Mouse (Mus musculus) hindlimb bud, embryonic 11.5 days (tissue): Measurements from ENCODE around the gene Cpne2.

Experiments used
- DNase-seq: peaks from one replicate; pipeline ENCODE4 v3.0.0-alpha.2; 2012; ENCODE audit warnings: low read depth, low spot score; ENCODE audit errors: extremely low spot score

The Cpne2 gene

DNA sequence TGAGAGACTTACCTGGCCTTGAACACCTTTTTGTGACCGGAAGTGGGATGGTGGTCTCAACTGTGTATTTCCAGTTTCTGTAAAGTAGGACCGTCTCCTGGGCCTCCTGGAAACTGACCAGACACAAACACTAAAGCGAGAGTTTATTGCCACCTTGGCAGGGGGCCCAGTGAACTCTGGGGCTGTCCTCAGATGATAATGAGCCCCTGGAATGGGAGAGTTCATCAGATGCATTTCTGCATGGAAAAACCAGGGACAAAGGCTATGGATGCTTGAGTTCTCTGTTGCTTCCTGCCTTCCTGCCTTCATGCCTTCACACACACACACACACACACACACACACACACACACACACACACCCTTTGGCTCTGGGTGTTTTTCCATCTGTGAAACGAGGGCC, 1.8 kb downstream of the Cpne2 start:
- DNase-seq = no peak

DNA sequence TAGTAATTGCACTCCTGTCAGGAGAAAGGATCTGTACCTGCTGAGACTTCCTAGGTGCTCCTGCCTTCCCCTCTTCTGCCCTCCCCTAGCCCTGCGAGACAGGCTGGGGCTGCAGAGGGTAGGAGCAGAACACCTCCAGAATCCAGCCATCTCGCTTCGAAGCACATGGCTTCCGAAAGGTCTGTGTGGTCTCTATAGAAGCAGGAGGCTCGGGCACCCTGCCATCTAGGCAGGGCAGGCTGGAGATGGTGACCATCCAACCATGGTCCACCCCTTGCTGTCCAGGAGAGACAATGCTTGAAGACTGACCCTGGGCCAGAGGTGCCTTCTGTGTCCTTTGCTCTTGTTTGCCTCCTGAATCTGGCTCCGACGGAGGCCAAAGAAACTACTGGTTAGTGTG, 2.8 kb downstream of the Cpne2 start:
- DNase-seq = no peak

DNA sequence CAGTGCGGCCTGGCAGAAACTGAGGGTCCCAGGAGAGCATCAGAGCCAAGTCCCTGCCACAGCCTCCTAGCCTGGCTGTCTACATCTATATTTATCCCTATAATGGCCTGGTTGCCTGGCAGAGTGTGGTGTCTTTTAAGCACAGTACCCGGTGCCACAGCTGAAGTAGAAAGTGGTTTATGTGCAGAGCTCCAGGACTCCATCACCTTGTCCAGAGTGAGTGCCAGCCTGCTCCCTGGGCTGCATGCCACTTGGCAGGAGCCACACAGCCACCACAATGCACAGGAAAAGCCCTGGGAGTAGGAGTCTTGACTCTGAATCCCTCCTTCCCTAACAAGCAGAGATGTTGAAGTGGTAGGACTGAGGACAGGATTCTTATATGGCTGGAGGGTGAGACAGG, 4.7 kb downstream of the Cpne2 start:
- no peak for DNase-seq

DNA sequence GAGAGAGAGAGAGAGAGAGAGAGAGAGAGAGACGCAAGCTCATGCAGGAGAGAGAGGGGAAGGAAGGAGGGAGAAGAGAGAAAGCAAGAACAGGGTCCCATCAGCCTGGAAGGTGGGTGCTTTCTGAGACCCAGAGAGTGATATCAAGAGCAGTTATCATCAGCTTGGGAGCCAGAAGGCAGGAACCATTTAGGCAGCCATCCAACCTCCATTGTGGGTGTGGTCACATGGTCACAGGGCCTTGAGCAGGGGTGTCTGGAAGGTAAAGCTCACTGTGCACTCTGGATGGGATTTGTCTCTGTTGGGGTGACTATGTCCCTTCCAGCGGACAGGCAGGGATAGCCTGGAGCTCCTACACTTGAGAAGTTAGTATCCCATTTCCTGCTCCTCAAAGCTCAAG, 7.2 kb downstream of the Cpne2 start:
- DNase-seq = no peak

DNA sequence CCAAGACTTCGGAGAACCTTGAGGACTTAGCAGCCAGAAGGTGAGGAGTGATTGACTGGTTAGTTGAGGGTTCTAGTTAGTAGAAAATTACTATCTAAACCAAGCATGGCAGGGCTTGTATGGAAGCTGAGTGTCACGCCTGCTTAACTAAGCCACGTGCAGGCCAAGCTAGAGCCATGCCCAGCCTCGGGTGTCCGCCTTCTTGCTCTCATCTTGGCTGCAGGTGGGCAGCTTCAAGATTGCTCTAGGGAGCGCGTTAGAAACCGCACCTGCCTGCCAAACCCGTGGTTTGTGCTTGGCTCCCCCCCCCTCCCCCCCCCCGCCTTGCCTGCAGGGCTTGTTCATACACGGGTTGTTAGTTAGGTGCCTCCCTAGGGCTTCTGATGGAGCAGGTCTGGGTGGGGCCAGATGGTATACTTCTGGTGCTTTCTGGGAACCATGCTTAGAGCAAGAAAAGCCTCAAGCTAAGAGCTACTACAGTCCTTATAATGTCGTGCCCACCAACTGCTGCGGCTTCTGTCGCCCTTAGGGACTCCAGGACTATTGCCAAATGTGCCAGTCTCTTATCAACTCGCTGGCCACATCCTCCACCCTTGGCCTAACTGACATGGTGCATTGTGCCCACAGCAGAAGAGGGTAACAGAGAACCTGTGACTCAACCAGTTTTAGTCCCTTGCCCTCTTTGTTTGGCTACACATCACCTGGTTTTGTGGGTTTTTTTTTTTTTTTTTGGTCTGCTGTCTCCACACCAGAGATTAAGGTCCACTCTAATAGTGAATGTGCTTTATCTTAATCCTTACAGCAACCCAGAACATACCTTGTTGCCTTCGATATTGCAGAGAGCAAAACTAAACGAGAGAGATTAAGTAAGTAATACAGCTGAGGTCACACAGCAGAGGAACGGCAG, 8.4 kb downstream of the Cpne2 start:
- DNase-seq = no peak

DNA sequence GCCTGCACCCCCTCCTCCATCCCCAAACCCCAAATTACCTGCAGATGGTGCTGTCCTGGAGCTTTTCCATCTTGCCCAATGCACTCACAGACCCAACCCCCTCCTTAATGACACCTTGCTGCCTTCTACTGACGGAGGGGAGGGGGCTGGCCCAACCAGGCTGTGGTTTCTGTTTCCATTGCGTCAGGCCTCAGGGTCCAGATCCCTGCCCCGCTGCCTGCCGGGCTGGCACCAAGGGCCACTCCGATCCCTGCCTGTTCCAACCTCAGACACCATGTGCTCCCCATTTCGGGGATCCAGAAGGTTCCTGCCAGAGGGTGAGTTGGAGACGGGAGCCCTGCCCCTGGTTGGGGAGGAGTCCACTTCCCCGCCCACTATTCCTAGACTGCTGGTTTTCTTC, 11.2 kb downstream of the Cpne2 start:
- DNase-seq = no peak

DNA sequence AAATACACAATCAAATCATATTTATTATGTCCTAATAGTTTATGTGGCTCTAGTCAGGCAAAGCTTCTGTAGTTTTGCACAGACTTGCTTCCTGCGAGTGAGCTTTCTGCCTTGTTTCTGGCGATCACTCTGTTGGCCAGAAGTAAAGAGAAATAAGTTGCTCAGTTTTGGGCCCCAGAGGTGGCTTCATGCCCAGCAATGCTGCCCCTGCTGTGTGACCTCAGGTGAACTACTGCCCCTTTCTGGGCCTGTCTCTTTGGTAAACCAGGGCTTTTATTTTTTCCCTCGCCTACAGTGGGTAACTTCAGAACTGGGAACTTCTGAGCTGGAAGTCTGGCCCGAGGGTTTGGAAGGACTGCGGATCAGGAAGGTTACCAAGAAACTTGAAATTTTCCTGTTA, 16.3 kb downstream of the Cpne2 start:
- DNase-seq = no peak

DNA sequence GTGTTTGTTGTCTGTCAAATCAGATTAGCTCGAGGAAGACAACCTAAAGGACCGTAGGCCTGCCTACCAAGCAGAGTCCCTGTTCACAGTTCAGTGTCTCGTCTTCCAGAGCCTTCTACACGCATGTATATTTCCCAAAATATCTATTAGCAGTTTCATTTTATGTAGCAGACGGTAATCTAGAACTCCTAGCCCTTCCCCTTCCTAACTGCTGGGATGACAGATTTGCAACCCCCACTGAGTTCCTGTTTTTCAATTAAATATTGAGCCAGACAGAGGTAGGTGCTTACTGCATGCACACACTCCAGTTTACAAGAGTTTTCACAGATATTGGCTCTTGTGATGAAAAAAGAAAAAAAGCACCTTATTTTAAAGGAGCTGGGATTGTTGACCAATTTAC, 16.7 kb downstream of the Cpne2 start:
- DNase-seq = no peak

DNA sequence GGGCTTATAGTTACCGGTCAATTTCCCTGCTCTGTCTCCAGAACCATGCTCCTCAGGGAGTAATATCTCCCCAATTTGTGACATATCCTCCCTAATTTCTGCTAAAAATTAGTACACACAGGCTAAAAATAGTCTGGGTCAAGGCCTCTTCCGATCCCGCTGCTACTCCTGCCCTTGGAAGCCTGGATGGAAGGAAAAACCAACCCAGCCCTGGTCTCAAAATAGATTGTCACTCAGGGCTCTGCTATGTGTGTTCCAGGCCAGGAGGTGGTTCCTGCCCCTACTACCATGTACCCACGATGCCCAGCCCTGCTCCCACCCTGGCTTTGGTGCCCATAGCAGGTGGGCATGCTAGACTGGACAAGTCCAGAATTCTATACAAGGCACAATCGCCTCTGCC, 17.2 kb downstream of the Cpne2 start:
- no peak for DNase-seq

DNA sequence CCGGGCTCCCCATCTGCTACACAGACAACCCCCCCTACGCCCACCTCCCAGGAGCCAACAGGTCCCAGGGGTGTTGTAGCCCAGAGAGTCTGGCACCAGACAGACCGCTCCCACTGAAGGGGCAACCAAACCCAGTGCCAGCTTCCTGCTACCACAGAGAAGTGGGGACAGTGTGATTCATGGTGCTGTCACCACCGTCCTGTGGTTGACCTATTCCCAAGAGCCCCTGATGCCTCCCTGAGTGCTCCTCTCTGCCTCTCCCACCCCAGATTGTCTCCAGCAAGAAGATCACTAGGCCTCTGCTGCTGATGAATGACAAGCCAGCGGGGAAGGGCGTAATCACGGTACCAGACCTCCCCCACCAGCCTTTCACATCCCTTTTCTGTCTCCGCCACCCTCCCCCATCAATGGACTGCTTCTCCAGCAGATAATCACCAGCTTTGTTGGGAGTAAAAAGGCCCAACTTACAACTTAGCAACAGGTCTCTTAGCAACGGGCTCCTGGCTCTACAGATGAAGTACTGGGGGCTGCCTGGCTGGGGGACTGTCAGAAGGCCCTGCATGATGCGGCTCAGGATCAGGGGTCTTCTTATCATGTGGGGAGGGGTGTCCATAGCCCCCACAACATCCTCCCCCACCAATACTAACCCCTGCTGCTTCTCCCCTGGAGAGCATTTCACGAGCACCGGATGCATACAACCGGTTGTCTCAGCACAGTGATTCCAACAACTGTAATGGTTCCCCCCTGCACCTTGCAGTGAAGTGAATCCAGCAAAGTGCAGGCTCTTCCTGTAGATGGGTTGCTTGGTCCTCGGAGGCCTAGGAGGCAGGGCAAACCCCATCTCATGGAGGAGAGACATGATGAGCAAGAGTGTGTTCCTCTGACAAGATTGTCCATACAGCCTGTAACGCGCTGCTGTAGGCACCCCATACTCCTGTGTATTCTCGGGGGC, 19.0 kb downstream of the Cpne2 start:
- DNase-seq = no peak

DNA sequence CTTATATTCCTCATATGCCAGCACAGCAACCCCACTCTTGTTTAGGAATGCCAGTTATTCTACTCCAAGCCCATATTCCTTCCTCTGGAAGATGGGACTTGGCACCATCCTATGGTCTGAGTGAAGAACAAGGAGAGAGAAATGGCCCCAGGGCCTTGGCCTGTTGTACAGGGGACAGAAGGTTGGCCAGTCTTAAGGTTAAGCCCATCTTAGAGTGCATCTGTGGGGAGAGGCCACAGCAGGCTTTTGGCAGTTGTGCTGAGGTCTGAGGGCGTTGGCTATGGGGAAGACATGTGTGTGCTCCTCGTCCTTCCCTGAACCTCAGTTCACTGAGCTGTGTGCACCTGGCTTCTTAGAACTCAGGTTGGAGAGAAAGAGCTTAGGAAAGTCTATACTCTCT, 19.9 kb downstream of the Cpne2 start:
- no peak for DNase-seq

DNA sequence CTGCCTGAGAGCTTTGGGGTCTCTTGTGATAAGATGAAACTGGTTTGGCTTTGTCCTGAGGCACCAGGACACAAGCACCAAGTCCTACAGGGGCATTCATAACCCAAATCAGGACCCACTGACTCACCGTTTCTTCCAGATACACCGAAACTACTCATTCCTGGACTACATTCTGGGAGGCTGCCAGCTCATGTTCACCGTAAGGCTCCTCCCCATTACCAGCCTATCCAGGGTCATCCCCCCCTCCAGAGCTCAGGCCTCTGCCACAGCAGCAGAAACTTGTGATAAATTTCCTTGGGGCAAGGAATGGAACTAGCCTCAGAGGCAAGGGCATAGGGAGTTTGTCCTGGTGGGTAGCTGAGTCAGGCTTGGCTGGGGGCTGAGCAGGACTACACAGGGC, 24.5 kb downstream of the Cpne2 start:
- no peak for DNase-seq

DNA sequence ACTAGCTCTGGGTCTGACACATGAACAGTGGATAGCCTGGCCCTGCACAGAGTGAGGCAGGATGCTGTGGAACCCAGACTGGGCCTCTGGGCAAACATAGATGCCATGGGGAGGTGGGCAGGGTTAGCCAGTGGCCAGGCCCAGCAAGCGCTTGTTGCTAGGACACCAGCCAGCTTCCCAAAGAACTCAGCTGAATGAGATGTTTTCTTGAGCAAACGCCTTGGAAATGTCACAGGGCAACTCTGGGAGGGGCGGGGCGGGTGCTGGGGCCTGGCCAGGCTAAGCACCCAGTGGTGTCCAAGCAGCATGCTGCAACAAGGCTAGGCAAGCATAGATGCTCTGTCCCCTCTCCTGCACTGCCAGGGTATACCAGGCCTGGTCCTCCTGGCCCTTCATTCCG, 28.5 kb downstream of the Cpne2 start:
- no peak for DNase-seq

DNA sequence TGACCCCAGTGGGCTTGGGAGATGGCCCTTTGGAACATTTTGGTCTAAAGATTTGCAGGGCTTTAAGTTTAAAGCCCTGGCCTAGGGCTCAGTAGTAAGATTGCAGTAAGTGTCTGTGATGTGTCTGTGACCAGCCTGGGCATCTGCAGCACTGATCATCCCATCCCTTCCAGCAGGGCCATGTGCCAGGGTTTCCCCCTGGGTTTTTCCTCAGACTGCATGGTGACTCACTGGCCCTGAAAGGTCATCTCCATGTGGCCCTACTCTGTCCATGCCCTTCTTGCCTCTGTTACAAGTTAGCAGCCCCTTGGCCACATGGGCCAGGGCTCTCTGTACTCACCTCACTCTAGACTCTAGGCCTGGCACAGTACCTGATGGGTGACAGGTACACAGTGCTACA, 31.6 kb downstream of the Cpne2 start:
- no peak for DNase-seq

DNA sequence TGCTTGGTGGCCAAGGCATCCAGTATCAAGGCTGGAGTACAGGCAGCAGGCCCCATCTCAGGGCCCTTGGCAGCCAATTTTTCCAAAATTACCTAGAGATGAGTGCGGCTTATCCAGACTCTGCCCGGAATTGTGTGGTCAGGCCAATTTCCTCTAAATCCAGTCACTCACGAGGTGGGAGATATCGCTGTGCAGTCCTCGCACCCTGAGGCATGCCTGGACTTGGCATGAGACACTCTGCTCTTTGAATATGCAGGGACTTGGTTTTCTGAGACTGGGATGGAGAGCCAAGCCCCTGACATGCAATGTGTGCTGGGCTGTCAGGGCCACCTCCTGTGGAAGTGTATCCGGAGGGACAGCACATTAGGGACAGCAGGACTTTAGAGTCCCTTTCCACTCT, 33.2 kb downstream of the Cpne2 start:
- DNase-seq = no peak

DNA sequence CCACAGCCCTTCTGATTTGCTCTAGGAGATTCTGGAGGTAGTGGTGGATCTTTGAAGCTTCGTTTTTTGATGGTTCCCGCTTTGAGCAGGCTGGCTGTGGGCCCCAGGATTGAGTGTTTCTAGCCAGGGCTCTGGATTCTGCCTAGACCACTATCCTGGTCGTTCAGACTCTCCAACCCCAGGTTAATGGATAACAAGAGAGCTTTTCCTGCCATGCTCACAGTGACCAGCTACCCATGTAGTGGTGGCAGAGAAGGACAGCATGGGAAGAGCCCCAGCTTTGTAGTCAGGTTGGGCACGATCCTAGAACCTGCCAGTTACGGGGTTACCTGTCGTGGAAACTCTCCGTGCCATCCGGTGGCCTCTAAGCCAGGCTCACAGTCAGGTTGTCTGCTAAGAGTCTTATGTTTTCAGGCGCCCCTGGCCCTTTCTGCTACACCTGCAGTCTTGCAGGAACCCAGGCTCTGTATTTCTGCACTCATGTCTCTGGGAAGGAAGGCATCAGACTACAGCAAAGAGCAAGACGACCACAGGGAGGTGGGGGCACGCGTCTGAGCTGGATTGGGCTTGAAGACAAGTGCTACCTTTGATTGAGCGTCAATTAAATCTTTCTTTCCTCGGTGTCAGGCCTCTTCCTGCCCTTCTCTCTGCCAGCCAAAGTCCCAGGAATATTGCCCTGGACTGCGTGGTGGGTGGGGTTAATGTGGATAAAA, 33.8 kb downstream of the Cpne2 start:
- DNase-seq = no peak

DNA sequence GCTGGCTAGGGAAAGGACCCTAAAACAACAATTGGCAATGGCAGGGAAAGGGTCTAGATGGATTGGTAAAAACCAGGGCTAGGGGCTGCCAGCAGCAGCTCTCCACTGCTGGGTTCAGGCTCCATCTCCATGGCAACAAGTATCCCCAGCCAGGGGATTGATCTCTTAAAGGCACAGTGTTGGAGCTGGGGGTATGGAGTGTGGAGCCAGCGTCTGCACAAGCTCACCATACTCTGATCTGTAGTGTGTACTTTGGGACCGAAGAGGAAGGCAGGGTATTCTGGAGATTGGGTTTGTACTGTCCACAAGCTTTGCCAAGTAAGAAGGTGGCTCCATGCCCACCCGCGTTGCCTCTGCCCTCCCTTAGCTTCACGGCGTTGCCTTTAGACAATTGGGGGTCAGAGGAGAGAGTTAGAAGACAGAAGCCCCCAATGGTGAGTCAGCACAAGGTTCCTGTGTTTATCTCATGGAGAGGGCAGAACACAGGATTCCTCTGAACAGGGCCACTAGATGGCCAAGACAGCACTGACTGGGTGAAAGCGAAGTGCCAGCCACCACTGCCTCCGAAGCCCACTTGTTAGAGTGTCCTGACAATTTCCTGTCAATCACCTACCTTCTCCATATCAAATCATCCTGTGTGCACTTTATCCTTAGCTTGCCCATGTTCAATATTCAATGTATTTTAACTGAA, 34.5 kb downstream of the Cpne2 start:
- DNase-seq = no peak

DNA sequence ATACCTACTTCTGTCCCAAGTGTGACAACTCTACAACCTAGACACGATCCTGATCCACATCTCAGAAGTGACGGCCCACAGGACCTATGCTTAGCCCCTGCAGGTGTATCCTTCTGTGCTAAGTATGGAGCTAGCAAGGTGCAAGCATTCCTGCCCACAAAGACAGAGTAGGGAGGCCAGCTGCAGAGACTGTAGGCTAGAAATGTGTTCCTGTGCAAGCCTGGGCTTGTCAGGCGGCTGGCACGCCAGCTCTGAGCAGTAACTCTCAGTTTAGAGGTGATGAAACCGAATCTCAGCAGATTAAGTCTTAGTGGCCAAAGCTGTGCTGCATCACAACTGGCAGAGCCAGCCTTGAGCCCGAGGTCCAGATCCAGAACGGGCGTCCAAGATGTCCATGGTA, 35.3 kb downstream of the Cpne2 start:
- no peak for DNase-seq

DNA sequence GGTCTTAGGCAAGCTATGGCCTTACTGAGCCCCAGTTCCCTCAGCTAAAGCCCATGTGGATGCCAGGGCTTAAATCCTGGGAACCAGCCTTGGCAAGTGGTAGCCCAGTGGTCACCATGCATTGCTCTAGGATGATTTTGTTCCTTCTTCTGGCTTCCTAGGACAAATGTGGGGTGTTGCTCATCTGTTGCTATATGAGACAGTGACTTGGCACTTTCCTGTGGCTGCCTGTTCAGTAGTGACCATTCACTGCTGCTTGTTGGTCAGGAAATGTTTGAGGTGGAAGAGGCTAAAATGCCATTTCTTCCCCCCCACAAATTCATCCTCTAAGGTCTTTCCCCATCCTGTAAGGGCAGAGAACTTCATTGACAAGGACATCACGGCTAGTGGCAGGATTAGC, 36.6 kb downstream of the Cpne2 start:
- DNase-seq = no peak

DNA sequence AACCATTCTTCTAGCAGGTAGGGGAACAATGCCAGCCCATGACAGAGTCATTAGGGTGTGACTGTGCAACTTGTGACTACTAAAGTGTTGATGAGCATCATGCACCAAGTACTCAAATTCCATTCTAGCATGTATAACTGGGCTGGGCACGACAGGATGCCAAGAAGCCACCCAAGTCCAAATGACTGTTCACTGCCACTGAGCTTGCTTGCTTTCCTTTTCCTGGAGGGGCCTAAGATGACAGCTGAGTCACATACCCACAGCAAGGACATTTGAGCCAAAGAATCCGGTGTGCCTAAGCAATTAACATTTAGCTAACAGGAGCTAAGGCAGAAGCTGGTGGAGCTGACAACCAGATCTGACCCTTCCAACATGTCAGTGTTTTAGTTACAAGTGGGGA, 39.1 kb downstream of the Cpne2 start:
- no peak for DNase-seq
